Mouse (Mus musculus) spleen, adult 12 weeks (tissue): Measurements from ENCODE around the gene Grip1.

ENCODE experiments used
- DNase-seq: peaks from one replicate; pipeline ENCODE4 v3.0.0; 2022; ENCODE audit warnings: low spot score

The Grip1 gene

DNA sequence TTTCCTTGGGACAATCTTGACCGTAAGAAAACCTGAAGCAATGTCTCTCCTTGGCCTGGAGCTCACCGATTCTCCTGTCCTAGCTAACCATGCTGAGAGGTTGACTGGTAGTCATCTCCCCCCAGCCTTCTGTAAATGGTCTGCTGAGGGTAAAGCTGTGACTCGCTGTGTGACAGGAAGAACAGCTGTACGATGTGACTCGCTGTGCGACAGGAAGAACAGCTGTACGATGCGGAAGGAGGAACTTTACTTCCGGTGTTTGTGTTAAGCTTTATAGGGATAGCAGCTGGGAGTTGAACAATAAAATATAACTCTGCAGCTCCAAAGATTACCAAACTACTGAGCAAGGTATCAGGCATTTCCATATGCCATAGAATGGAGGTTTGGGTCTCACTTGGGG lies 119.5 kb downstream of the Grip1 start:
- DNase-seq = no peak

DNA sequence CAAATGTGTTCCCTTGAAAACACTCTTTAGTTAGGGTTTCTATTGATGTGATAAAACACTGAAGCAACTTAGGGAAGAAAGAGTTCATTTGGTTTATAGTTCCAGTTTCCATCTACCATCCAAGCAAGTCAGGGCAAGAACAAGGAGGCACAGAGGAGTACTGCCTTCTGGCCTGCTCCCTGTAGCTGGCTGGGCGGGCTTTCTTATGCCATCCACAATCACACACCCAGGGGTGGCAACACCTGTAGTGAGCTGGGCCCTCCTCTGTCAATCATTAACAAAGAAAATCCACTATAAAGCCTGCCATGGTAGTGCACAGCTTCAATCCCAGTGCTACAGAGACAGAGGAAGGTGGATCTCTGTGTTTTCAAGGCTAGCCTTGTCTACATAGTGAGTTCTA lies 122.2 kb downstream of the Grip1 start:
- DNase-seq = no peak

DNA sequence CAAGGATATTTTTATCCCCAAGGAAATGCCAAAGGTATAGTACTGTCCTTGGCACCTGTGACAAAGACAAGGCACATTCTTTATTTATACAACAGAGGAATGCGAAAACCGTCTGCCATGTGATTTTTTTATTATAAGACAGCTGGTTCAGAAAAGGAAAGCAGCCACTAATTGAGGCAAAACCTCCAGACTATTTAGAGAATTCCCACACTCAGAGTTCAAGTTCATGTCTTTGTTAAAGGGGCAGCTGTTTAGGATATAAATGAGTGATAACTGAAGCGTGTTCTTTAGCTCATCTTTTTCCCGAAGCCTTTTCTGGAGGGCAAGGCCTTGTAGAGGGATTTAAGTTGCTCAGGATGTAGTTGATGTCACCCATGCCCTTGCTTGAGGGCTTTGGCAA lies 126.4 kb downstream of the Grip1 start:
- no peak for DNase-seq

DNA sequence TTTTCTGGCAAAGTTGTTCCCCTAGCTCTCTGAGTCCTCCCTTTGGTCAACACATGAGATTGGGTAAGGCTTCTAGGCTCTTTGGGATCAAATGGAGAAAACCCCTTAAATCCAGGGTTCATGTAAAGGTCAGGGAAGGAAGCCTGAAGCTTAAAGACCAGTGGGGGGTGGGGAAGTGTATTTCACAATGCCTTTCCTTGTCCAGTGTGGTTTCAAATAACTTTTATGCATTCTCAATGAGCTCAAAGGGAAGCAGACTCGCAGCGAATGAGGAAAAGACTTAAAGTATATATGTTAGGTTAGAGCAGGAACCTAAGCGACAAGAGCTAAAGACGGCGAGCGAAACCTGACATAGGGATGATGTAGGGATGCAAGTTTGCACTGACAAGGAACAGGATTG lies 131.0 kb downstream of the Grip1 start:
- no peak for DNase-seq

DNA sequence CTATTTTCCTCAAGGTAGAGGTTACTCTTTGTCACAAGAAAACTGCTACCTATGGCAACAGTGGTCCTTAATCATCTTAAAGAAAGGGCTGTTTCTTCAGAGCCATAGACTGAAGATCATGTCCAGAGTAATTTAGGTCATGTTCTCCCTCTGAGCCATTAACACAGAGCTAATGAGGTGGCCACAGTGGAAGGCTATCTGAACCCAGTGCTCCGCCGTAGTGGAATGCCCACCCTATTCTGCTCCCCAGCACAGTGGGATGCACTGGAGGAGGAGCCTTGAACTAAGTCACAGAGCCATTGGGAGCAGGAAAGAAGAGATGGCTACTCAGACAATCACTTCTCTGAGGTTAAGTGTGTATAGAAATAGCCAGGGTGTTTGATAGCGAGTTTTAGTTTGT lies 133.3 kb downstream of the Grip1 start:
- no peak for DNase-seq

GRCm38 (mm10) chr10:119596822-119597221 lies 143.2 kb downstream of the Grip1 start:
- no peak for DNase-seq

- DNase-seq = no peak
These were observed 153.9 kb downstream of the Grip1 start for GRCm38 (mm10) chr10:119607501-119607900.

- no peak for DNase-seq
These were observed 155.4 kb downstream of the Grip1 start for GRCm38 (mm10) chr10:119608998-119609397.

DNA sequence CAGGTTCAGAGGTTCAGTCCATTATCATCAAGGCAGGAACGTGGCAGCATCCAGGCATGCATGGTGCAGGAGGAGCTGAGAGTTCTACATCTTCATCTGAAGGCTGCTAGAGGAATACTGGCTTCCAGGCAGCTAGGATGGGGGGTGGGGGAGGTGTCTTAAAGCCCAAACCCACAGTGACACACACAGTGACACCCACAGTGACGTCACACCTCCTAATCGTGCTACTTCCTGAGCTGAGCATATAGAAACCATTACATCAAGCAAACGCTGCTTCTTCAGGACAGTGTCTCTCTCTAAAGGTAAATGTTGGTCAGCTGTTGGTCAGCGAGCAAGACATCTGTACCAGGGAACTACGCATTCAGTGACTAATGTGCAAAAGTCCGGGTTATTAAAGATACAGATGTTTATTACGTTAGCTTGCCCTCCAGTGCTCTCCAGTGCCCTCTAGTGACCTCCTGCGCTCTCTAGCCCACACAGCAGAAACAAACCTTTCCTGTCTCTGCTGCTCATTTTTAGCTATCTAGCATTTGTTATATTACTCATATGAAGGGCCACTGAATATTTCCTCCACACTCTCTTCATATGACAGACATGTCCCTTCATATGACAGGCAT lies 156.8 kb downstream of the Grip1 start:
- no peak for DNase-seq

GRCm38 (mm10) chr10:119612034-119612433 lies 158.4 kb downstream of the Grip1 start:
- no peak for DNase-seq

- DNase-seq = no peak
These were observed 161.1 kb downstream of the Grip1 start for GRCm38 (mm10) chr10:119614726-119615125.

DNA sequence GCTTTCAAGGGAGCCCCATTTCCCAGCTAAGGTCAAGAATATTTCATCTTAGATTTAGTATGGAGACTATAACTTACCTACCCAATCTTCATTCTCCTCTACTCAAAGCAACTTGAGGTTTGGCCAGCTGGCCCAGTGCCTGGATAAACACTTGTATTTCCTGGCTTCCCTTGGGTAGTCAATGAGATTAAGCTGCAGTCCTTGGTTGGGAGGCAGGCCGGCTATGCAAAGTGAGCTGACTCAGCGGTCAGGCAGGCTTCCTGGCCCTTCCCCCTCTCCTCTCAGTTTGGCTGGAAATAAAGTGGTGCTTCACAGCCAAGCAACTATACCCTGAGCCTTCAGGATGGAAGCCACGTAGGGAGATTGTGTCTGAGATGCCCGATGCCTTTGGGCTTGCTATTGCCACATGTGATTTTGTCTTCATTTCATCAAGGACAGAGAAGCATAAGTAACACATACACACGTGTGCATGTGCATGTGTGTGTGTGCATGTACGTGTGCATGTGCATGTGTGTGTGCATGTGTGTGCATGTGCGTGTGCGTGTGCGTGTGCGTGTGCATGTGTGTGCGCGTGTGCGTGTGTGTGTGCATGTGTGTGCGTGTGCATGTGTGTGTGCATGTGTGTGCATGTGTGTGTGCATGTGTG lies 161.7 kb downstream of the Grip1 start:
- DNase-seq = no peak

DNA sequence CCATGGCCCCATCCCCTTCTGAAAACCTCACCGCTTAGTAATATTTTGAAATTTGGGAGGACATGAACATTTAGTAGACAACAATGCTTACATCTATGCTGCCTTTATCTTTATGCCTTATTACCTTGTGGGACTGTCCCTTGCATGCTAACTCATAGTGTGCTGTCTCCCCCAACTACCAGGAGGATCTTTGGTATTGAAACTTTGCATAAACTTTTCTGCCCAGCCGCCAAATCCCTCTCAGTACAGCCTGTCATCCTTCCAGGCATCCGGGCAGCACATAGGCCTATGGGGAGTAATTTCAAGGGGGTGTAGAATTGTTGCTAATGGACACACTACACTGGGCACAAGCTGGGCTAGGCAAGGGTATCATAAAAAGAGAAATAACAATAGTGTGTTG lies 162.4 kb downstream of the Grip1 start:
- DNase-seq = no peak

DNA sequence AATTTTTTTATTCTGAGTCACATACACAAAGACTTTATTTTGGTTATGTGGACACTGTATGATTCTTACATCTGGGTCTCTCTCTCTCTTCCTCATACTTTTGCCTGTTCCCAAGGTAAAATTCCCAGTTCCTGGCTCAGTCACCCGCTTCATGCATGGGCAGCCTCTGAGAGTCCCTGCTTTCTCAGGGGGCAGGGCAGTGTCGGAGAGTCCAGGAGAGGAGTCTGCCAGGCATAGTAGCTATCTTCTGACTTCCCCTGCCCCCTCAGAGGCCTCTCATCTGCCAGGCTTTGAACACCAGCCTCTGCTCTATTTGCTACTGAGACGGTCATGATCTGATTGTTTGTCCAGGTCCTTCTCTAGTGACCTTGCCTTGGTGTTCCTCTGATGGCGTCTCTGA lies 175.0 kb downstream of the Grip1 start:
- no peak for DNase-seq

DNA sequence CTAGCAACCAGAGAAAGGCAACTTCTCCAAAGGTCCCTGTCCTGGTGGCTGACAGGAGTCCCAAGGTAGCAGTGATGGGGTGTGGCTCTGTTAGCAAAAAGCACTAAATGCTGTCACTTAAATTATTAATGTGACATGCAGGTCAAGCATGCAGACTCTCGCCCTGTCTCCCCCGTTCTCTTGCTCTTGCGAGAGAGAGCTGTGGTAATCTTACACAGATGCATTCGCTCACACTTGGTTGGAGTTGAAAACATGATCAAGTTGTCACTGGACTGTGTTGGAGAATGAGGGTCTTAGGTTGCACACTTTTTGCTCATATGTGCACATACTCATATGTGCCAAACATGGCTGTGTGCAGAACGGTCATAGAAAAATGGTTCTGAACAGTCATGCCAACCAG lies 176.8 kb downstream of the Grip1 start:
- DNase-seq = no peak

- DNase-seq = no peak
These were observed 178.3 kb downstream of the Grip1 start for GRCm38 (mm10) chr10:119631966-119632365.

GRCm38 (mm10) chr10:119634544-119634943 lies 180.9 kb downstream of the Grip1 start:
- no peak for DNase-seq

DNA sequence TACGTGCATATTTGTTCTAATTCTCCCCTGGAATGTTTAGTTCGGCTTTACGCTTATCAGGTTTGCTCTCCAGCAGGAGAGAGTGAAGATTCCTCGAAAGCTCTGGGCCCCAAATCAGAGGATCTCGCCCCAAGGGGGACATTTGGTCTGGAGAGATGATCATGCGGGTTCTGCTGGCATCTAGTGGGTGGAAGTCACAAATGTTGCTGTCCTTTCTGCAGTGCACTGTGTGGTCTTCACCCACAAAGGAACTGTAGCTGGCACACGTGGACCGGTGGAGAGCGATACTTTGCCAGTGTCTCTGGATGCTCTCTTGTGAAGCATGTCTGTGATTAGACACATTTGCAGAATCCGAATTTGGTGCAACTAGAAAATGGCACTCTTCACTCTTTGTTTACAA lies 186.9 kb downstream of the Grip1 start:
- DNase-seq = no peak

DNA sequence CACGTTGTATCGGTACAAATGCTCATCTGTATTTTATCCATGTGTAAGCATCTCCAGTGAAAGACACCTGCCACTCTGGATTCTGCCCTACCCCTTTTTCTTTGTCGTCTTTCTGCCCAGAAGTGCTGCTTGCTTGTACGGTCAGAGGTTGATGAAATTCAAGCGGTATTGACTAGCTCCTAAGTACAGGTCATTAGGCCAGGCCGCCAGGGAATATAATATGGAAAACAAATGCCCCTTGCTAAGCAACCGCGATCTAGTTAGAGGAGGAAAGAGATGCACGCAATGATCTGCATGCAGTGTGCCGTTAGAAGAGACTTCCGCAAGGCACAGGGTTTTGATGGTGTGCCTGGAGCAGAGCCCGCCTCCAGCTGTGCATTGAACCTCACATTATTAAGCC lies 187.4 kb downstream of the Grip1 start:
- no peak for DNase-seq

DNA sequence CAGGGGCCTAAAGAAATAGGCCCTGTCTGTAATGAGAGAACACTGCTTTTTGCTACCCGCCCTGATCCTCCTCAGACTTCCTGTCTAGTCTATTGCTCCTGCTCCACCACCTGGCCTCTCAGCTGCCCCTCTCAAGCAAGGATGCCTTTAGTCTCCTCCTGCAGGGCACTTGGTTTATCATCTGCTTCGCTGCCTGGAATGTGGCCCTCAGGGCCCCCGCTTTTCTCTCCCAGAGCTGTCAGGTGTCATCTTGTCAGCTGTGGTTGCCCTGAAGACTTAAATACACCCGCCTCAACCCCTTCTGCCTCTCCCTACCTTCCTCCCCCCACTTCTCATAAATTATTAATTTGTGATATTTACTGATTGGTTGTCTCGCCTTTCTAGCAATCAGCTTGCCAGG lies 190.7 kb downstream of the Grip1 start:
- no peak for DNase-seq

- no peak for DNase-seq
These were observed 193.1 kb downstream of the Grip1 start for GRCm38 (mm10) chr10:119646500-119647439.

DNA sequence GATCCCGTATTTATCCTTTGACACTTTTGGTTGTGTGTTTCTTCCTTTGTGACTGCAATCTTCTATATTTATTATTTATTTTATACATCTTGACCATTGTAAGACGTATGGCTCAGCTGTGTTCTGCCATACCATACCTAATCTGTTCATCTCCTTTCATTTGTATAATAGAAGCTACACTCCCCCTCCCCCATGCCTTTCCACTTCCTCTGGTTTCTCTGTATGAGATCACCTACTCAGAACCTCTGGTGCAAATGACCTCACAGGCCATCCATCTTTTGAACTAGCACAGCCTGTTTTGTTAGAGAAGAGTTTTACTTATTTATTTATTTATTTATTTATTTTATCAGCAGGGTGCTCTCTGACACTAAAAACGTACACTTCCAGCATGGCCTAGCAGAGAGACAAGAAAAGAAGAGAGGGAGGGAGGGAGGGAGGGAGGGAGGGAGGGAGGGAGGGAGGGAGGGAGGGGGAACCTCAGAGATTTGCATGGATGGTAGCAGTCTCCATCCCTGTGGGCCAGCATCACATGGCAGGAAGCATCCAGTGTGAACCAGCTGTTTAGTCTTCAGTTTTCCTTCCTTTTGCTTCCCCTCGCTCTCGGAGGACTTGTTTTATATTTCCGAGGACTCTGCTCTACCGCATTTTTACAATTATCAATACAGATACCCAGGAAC lies 207.2 kb downstream of the Grip1 start:
- no peak for DNase-seq

- DNase-seq = no peak
These were observed 210.0 kb downstream of the Grip1 start for GRCm38 (mm10) chr10:119663586-119663985.
